Mouse (Mus musculus) G1E (cell line): ENCODE measurements at regions not wholly inside any gene's neighbourhood (a gene's known extent, or its start where the extent isn't known, plus 50 kb on each side); places are given as distances from the start of the nearest gene placed in this dataset.

ENCODE experiments used
- ATAC-seq: 2 replicates; pipeline ENCODE4 v1.8.0; 2016; ENCODE audit warnings: mild to moderate bottlenecking; ENCODE audit not compliant: insufficient number of reproducible peaks, poor library complexity, low FRiP score, severe bottlenecking; ENCODE audit errors: extremely low read depth
- DNase-seq: peaks from one replicate; pipeline ENCODE4 v3.0.0; 2012; ENCODE audit warnings: low spot score
- H3K27me3 ChIP-seq: 2 replicates; pipeline ENCODE4 v1.6.1; 2012; ENCODE audit warnings: mild to moderate bottlenecking, low read length, inconsistent platforms; ENCODE audit not compliant: insufficient read depth
- H3K36me3 ChIP-seq: replicated peaks from 2 replicates; pipeline ENCODE3; 2012; ENCODE audit warnings: mild to moderate bottlenecking, inconsistent platforms
- H3K4me1 ChIP-seq: 2 replicates; pipeline ENCODE4 v1.6.1; 2012; ENCODE audit warnings: low read depth, low read length, inconsistent platforms, mixed read lengths; ENCODE audit not compliant: insufficient read depth
- H3K4me3 ChIP-seq: 2 replicates; pipeline ENCODE4 v1.5.1; 2012; ENCODE audit warnings: low read depth, mild to moderate bottlenecking, inconsistent platforms, low read length, moderate library complexity, mixed read lengths
- H3K9me3 ChIP-seq: replicated peaks from 2 replicates; pipeline ENCODE4 v1.6.1; 2012; ENCODE audit warnings: inconsistent platforms
- CTCF ChIP-seq: IDR thresholded peaks from 2 replicates; pipeline ENCODE4 v1.5.1; 2012; ENCODE audit warnings: low read depth, low read length, inconsistent platforms, mixed read lengths
- GATA1 ChIP-seq: IDR thresholded peaks from 2 replicates; pipeline ENCODE4 v1.6.1; 2012; ENCODE audit warnings: borderline replicate concordance, low read length, inconsistent platforms, mixed read lengths
- GATA2 ChIP-seq: IDR thresholded peaks from 2 replicates; pipeline ENCODE4 v1.6.1; 2012; ENCODE audit warnings: low read depth, low read length, inconsistent platforms, borderline replicate concordance
- POLR2AphosphoS5 ChIP-seq: IDR thresholded peaks from 2 replicates; pipeline ENCODE4 v1.6.1; 2012; ENCODE audit warnings: low read depth, low read length, inconsistent platforms; ENCODE audit not compliant: insufficient replicate concordance
- TAL1 ChIP-seq: conservative IDR thresholded peaks from 2 replicates; pipeline ENCODE4 v1.6.1; 2012; ENCODE audit warnings: low read depth, low read length, inconsistent platforms, mixed read lengths

- Histone ChIP-seq H3K9me3 (peaks cover 17% of the 10 kb centered on the region), H3K36me3 (no peaks in the 10 kb centered on the region), H3K27me3 (no peaks in the 10 kb centered on the region), H3K4me3 (no peak overlapping the region), H3K4me1 (no peaks in the 10 kb centered on the region)
- TF ChIP-seq GATA2 (no peak), GATA1 (no peak), POLR2AphosphoS5 (no peak)
- no peak for DNase-seq
- no peak for ATAC-seq
Measured at GRCm38 (mm10) chr1:76664381-76664780, 850.5 kb downstream of the Epha4 start.

DNA sequence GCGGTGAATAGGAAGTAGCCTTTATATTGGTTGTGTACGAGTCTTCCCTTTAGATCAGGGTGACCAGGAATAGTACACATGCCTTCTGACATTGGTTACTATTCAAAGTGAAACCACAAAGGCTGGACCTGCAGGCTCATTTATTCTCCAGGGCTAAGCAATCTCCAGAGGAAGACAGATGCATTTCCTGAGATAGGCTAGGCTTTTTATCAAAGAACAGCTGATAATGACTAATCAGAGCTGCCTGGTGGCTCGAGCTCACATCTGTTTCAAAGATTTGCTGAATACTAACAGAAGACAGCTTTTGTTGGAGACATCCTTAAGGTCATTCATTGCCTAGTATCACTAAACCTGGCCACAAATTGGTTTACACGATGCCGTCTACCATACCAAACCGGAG lies 838.1 kb downstream of the Epha4 start:
- no peak for DNase-seq
- TF ChIP-seq TAL1 = no peak
- no peak for TF ChIP-seq POLR2AphosphoS5
- no peak for TF ChIP-seq GATA2
- no peak for TF ChIP-seq CTCF
- no peak for TF ChIP-seq GATA1
- no peak for ATAC-seq

DNA sequence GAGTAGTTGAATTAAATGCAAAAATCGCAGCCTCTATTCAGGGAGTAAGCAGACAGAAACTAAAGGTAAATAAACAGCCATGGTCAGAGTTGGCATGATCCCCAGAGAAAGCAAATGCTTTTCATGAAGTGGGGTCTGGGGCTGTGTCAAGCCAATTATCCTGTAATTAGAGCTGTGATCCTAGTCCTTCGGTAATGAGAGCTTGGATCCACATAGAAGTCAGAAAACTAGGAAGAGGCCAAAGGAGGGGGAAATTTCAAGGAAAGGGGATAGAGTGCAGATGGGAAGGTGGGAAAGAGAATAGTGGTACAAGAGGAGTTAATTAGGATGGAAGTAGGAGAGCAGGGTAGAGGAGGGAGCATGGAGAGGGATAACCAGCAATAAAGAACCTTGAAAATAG lies 809.3 kb downstream of the Epha4 start:
- Histone ChIP-seq H3K27me3 (no peaks in the 10 kb centered on the region), H3K9me3 (peaks cover 19% of the 10 kb centered on the region), H3K4me3 (no peak overlapping the region), H3K36me3 (no peaks in the 10 kb centered on the region), H3K4me1 (no peaks in the 10 kb centered on the region)
- TF ChIP-seq CTCF = no peak
- TF ChIP-seq GATA2 = no peak
- no peak for TF ChIP-seq GATA1
- TF ChIP-seq POLR2AphosphoS5 = no peak
- TF ChIP-seq TAL1 = no peak
- ATAC-seq (no peak), DNase-seq (no peak)

More for the DNA sequence above, 838.1 kb downstream of the Epha4 start:
- H3K4me1 ChIP-seq = no peaks in the 10 kb centered on the region
- no peaks in the 10 kb centered on the region for H3K27me3 ChIP-seq
- no peak overlapping the region for H3K4me3 ChIP-seq
- H3K9me3 ChIP-seq = peaks cover 11% of the 10 kb centered on the region
- H3K36me3 ChIP-seq = no peaks in the 10 kb centered on the region

DNA sequence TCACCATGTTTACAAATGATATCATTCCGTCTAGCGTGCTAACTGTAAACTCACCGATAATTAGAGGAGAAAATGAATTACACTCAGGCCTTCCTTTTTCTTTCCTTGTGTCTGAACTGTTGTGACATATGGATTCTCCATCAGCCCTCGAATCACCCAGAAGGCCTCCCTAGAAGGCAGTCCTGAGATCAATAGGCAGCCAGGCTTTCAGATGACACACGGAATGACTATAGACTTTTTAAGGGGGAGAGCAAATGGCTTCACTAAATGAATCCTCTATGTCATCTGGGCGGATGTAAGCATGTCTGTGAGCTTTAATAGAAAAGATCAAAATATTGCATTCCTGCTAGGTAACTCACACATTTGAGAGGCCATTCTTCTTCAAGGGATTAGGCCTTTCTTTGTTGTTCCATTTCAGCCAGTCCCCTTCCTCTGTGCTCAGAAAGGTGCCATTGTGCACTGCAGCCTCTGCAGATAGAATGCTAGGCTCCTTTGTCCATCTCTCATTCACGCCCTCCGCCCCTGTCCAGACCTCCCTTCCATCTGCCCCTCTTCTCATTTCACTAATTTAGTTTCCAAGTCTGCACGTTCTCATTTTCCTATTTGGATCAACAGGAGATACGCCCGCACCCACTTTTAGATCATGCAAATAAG lies 797.1 kb downstream of the Epha4 start:
- DNase-seq (no peak), ATAC-seq (no peak)
- no peaks in the 10 kb centered on the region for H3K4me1 ChIP-seq
- peaks cover 26% of the 10 kb centered on the region for H3K9me3 ChIP-seq
- no peaks in the 10 kb centered on the region for H3K36me3 ChIP-seq
- no peak overlapping the region for H3K4me3 ChIP-seq
- H3K27me3 ChIP-seq = no peaks in the 10 kb centered on the region
- TF ChIP-seq POLR2AphosphoS5 = no peak
- TF ChIP-seq GATA2 = no peak
- no peak for TF ChIP-seq TAL1
- no peak for TF ChIP-seq GATA1

DNA sequence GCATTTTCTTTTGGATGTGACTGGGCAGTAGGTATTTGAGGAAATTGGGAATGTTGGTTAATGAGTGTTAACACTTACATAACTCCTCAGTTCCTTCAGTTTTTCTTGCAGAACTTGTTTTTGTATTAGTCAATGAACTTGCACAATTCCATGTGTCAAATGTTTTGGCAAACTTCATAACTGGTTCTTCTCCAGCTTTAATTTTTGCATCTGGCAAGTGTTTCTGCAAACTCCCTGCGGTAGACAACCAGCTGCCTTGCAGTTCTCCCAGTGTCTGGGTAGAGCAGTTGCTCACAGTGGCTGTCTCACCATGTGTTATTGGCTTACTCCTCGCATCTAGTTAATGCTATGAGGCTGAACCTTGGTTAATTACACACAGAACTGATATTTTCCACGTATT lies 790.4 kb downstream of the Epha4 start:
- no peak overlapping the region for H3K4me3 ChIP-seq
- H3K36me3 ChIP-seq = no peaks in the 10 kb centered on the region
- peaks cover 15% of the 10 kb centered on the region for H3K9me3 ChIP-seq
- DNase-seq (no peak), ATAC-seq (no peak)
- TF ChIP-seq GATA1 (no peak), POLR2AphosphoS5 (no peak), CTCF (no peak), TAL1 (no peak), GATA2 (no peak)
- no peaks in the 10 kb centered on the region for H3K27me3 ChIP-seq
- H3K4me1 ChIP-seq = no peaks in the 10 kb centered on the region

- DNase-seq (no peak), ATAC-seq (no peak)
- TF ChIP-seq TAL1 (no peak), CTCF (no peak)
- Histone ChIP-seq H3K36me3 (no peaks in the 10 kb centered on the region), H3K4me3 (no peak overlapping the region), H3K4me1 (no peaks in the 10 kb centered on the region), H3K9me3 (peaks cover 21% of the 10 kb centered on the region), H3K27me3 (no peaks in the 10 kb centered on the region)
Measured at GRCm38 (mm10) chr1:76737003-76737402, 777.9 kb downstream of the Epha4 start.

- DNase-seq (no peak), ATAC-seq (no peak)
- Histone ChIP-seq H3K27me3 (no peaks in the 10 kb centered on the region), H3K4me3 (no peak overlapping the region), H3K9me3 (peaks cover 18% of the 10 kb centered on the region), H3K4me1 (no peaks in the 10 kb centered on the region), H3K36me3 (no peaks in the 10 kb centered on the region)
- TF ChIP-seq GATA2 = no peak
- TF ChIP-seq CTCF = no peak
- no peak for TF ChIP-seq POLR2AphosphoS5
Measured at GRCm38 (mm10) chr1:76737663-76738062, 777.2 kb downstream of the Epha4 start.
